Mouse (Mus musculus) frontal cortex, postnatal 14 days (tissue): ENCODE data around the gene Tbx1.

Source experiments
- DNase-seq, 2 experiments: peaks; one replicate each; pipeline ENCODE4 v3.0.0; 2022; ENCODE audit warnings: low spot score in 2 of 2

Gene Tbx1

GRCm38 (mm10) chr16:18589804-18590790, at the start of gene Tbx1:
TSS of gene Tbx1 (minus strand) at chr16:18590671.
- DNase-seq = no peak

DNA sequence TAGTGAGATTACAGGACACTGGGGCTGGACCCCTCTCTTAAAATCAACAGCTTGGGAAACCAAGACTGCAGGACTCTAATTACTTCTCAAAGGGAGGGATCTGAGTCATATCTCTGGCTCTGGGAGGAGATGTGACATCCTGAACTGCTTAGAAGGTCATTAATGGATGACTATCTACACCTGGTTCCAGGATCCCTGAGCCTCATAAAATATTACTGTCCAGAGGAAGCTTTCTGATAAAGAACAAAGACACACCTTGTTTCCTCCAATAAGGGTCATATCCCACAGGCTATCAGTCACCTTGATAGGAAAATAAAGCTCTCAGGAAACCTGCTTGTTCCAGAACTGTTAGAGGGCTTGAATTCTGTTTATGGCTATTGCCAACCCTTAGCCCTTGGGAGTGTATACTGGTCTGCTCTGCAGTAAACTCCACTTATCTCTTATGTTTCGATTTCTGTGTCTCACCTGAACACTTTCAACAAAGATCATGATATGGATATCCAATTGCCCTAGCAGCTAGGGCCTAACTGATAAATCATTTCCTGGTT, 49.0 kb upstream of the Tbx1 start:
- no peak for DNase-seq

GRCm38 (mm10) chr16:18638396-18638795, 47.9 kb upstream of the Tbx1 start:
- DNase-seq = no peak

DNA sequence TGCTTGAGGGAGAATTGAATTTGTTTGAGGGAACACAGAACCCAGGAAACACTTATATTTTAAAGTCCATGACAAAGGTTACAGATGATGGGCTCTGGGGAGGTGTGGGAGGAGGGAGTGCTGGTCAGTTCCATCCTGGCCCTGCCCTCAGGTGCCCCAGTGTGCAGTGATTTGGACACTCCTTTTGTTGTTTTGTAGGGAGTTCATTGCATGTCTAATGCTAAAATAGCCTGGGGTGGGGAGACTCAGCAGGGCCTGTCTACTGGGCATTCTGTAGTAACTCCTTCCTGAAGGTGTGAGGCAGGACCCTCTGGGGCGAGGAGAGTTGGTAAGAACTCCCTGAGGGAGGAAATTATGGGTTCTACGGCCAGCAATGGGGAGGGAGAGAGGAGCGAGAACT, 46.3 kb upstream of the Tbx1 start:
- no peak for DNase-seq

GRCm38 (mm10) chr16:18636401-18636800, 45.9 kb upstream of the Tbx1 start:
- no peak for DNase-seq

GRCm38 (mm10) chr16:18633333-18633732, 42.9 kb upstream of the Tbx1 start:
- DNase-seq = no peak

DNA sequence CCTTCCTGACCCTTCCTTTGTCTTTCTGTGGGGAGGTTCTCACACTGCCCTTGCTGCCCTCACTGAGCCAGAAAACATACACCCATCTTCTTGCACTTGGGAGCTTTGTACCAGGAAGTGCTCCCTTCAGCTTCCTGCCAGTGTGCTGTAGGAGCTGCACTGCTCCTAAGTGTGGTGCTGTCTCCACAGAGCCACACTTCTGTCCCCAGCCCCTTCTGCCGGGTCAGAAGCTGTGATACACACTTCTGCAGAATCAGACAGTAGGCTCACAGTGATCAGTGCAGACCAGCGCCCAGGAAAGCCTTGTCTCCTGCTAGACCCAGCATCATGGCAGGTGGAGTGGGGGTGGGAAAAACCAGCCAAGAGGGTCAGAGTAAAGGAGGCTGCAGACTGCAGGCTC, 42.3 kb upstream of the Tbx1 start:
- no peak for DNase-seq

DNA sequence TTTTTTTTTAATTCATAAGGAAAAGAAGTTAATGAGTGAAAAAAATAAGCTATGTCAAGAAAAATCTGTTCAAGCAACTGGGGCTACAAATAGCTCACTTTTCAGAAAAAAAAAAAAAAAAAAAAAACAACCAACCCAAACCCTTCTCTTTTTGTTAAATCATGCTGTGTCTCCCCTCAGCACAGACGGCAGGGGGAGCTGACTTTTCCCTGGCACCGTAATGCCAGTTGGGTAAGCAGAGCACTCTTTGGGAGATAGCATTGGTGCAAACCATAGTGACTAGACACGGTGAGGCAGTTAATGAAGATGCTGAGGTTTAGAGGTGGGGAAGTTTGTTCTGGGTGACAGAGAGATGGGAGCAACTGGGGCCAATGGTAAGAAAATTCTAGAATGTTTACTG, 41.6 kb upstream of the Tbx1 start:
- DNase-seq = peak in 1 of 2 experiments; percentile 18

GRCm38 (mm10) chr16:18631141-18631540, 40.7 kb upstream of the Tbx1 start:
- DNase-seq = peak in 1 of 2 experiments; percentile 2

DNA sequence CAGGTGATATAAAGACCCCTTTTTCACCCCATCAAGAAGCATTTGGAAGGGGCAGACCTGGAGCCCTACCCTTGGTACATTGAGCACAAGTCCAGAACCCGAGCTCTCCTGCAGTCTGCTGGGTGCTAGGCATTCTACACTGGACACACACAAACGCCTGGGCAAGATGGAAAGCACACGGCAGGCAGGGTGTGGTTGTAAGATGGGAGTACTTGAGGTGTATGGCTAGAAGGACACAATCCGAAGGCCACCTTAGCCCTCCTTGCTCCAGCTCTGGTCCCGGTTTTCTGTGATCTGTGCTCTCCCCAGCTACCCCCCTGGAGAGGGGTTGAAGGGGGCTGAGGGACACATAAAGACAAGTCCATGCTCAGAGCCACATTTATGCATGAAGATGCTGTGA, 39.8 kb upstream of the Tbx1 start:
- no peak for DNase-seq

DNA sequence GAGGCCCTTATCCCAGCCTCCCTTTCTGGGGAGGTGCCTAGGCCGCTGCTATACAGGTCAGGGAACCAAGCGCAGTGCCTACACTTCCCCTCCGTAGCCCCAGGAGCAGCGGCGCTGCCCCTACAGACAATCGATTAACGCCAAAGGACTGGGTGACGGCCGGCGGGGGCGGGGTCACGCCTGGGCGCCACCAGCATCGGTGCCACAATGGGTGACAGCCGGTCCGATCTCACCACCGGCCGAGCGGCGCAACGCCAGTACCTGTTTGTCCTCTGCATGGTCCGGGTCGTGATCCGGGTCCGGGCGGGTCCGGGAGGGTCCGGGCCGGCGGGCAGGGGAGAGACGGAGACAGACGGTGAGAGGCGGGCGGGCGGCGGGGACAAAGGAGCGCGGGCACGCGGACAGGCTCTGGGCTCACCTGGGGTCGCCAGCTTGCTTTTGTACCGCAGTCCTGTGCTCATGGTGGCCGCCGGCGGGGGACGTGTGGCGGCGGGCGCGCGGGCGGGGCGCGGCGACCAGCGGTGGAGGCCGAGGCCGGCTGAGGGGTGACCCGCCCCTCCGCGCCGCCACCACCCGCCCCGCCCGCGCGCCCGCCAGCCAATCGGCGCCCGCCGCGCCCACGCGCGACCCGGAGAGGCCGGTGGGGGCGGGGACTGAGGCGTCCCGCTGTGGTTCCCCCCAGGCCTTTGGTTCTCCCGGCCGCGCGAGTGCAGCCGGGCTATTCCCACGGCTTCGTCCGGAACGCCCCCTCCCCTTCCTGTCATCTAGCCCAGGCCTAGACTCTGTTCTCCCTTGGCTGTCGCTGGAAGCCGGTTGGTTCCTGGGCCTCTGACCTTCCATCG, 39.1 kb upstream of the Tbx1 start, which contains the start of gene Sept5:
TSS of gene Sept5 (minus strand) at position 565 of the 842 bp plus-strand sequence.
- peak; percentile 46 to 64 for DNase-seq

- peak in 1 of 2 experiments; percentile 16 for DNase-seq
Measured at GRCm38 (mm10) chr16:18628948-18629340, 38.5 kb upstream of the Tbx1 start.

DNA sequence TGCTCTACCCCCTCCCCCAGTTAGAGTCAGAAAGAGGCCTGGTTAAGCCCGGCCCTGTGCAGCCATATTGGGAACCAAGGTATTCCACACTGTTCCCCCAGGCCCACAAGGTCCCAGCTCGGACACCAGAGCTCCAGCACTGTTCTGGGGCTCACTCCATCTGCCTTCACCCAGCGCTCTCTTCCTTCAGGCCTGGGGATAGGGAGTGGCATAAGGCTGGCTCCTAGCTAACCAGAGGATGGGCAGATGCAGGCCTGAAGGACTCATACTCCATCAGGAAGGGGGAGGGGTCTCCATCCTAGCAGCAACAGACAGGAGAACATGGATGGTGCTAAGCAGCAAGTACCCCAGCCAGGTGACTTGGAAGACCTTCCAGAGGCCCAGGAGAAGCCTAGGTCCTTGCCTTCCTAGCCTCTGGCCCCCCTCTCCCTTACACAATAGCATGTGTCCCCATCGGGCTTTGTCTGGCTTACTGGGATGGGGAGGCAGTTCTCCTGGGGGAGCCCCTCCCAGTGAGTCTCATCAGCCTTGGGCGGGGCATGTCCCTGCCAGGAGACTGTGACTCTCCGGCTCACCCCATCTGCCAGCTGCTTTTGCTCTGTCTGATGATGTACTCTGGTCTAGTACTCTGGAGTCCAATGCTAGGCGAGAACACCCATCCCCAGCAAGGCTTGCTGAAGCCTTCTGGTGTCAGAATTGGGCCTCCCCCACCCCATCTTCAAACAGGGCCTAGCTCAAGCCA, 37.9 kb upstream of the Tbx1 start:
- peak in 1 of 2 experiments; percentile 18 for DNase-seq

GRCm38 (mm10) chr16:18627163-18627562, 36.7 kb upstream of the Tbx1 start:
- DNase-seq = no peak

DNA sequence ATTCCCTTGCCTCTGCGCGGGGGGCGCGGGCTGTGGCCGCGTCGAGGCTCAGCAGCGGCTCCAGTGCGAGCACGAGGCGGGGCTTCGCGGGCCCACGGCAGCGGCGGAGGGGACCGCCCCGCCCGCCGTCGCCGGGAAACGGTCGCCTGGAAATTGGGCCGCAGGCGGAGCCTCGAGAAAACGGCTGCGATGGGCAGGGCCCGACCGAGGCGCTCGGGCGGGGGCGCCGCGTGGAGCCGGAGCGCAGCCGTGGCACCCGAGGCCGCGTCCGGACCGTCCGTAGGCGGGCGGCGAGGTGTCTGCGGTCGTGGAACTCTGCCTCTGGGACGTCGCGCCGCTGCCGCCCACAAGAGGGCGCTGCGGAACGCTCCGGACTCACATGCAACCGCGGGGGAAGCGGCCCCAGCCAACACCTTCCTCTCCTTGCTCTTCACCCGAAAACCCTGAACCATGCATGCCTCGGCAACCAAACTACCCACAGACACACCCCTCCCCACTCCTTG, 36.0 kb upstream of the Tbx1 start, which contains the start of gene Gm49601:
TSS of gene Gm49601 (minus strand) at position 52 of the 503 bp plus-strand sequence.
- DNase-seq = peak; percentile 71 to 75

DNA sequence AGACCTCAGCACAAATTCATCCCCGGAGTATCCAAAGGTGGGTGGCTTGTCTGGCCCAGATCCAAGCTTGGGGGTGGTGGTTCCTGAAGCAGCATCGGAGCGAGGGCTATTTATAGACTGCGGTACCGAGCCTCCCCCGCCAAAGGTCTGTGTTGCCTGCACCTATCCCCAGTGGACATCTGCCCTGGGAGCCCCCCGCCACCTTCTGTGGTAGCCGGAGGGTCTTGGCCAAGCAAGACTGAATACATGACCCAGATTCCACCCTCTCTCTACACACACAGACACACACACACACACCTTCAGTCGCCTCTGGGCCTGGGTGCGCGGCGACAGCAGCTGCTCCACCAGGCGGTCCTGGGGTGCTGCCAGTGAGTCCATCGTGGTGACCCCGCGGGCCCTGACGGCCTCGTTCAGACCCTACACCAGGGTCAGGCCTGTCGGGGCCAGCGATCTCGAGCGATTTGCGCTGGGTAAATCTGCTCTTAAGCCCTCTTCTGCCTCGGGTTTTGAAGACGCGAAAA, 35.4 kb upstream of the Tbx1 start:
- DNase-seq = peak; percentile 69 to 73

DNA sequence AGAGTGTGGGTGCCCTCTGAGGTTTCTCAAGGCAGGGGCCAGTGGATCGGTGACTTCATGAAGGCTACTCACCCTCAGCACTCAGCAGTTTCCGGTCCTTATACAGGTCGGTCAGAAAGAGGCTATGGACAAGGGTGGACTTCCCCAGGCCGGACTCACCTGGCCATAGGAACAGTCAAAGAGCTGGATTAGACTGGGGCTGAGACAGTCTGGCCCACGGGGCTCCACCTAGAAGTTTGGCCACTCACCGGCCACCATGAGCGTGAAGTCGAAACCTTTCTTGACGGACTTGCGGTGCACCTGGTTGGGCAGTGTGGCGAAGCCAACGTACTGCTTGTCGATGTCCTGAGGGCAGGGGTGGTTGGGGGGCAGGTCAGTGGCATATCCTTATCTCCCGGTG, 34.6 kb upstream of the Tbx1 start:
- no peak for DNase-seq

- DNase-seq = no peak
Measured at GRCm38 (mm10) chr16:18624641-18625040, 34.2 kb upstream of the Tbx1 start.

DNA sequence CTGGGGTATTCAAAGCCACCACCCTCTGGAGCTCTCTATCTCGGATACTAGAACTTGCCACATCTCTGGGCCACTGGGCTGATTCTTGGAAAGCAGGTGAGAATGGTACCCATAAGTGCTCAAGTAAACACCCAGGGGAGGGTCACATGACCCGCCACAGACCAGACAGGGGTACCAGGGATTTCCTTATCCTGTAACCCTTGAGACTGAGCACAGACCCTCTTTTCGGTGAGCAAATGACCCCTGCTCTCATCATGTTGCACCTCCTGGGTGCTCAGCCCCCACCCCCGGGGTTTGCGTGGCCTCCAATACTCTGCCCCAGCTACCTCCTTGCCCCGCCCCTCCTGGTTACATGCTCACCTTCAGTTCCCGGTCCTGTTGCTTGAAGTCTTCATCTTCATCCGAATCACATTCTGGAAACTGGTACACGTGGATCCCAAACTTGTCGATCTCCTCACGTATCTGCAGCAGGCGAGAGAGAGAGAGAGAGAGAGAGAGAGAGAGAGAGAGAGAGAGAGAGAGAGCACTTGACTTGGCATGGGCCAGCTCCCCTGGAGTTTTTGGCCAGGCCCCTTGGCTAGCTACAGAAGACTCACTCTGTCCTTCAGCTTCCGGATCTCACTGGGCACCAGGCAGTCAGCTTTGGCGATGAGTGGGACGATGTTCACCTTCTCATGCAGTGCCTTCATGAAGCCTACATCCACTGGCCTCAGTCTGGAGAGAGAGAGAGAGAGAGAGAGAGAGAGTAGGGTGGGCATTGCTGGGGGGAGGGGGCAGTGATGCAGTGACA, 33.5 kb upstream of the Tbx1 start:
- DNase-seq = no peak
